Mouse (Mus musculus) right cerebral cortex, adult 2 months (tissue): ENCODE data around the gene Syne4.

Experiments used
- DNase-seq, 2 experiments: peaks; one replicate each; pipeline ENCODE4 v3.0.0; 2021 to 2022; ENCODE audit warnings: low spot score in 2 of 2

The Syne4 gene

DNA sequence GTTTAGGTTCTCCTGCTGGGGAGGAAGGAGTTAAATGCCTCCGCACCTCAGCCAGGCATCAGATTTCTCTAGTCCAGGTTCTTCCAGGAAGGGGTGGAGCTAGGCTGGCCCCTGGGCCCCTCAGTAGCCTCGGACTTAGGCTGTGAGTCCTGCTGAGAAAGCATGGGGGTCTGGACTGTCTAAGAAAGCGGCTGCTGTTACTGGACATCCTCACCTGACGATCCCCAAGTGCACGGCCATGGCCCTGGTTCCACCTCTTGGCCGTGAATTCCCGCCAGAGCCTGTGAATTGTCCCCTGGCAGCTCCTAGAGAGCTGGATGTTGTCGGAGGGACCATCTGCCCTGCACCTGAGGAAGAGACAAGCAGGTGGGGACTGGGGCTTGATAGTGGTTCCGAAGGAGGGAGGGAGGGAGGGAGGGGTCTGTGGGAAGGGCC, at the start of gene Syne4:
Syne4 (plus strand) TSS at position 87 of the 435 bp plus-strand sequence.
- DNase-seq: no peak

- no peak for DNase-seq
These were observed 49.6 kb upstream of the Syne4 start for GRCm38 (mm10) chr7:30265041-30265440.

DNA sequence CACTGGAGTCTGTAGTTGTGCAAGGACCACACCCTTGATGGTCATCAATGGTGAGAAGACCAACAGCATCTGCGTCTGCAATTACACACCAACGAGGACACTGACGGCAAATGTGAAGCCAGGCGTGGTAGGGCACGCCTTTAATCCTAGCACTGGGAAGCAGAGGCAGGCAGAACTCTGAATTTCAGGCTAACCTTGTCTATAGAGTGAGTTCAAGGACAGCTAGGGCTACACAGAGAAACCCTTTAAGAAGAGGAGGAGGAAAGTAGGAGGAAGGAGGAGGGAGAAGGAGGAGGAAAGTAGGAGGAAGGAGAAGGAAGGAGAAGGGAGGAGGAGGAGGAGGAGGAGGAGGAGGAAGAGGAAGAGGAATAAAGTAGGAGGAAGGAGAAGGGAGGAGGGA, 49.1 kb upstream of the Syne4 start:
- DNase-seq: no peak

DNA sequence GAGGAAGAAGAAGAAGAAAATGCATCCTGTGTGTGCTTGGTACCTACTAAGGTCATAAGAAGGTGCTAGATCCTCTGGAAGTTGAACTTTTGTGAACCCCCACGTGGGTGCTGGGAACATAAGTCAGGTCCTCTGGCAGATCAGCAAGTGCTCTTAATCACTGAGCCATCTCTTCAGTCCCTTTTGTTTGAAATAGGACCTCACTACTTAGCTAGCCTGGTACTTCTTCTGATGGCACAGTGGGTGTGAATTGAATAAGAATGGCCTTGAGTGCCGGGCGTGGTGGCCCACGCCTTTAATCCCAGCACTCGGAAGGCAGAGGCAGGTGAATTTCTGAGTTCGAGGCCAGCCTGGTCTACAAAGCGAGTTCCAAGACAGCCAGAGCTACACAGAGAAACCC, 48.7 kb upstream of the Syne4 start:
- no peak for DNase-seq

- DNase-seq: no peak
These were observed 47.8 kb upstream of the Syne4 start for GRCm38 (mm10) chr7:30266780-30267179.

GRCm38 (mm10) chr7:30269641-30270040, 45.0 kb upstream of the Syne4 start:
- no peak for DNase-seq

DNA sequence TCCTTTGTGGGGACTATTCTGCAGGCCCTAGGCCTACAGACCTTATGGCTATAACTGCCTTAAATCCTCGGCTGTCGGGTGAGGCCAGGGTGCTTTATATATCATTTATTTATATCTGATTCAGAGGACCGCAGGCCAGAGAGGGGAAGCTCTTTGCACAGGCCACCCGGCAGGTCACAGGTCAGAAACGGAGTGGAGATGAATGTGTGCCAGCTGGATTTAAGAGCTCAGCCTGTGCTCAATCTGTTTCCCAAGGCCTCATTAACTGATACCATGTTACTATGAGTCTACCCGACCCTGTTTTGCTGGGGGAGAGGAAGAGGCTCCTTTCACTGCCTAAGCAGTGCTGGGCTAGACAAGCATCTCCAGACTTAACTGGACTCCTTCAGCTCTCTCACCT, 40.2 kb upstream of the Syne4 start:
- no peak for DNase-seq

DNA sequence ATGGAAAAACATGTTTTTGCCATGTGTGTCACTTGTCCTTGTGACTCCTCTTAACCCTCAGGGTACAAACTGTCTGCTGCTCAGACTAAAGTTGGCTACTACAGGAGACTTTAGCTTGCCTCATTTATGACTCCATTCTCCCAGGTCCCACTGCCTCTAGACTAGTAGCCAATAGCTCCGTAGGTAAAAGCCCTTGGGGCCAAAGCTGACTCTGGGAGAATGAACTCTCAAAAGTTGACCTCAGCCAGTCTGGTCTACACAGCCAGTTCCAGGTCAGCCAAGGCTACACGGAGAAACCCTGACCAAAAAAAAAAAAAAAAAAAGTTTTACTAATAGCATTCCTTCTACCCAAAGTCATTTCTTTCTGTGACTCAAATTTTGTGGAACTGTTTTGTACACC, 35.7 kb upstream of the Syne4 start:
- DNase-seq: no peak

GRCm38 (mm10) chr7:30279536-30279935, 35.1 kb upstream of the Syne4 start:
- no peak for DNase-seq

DNA sequence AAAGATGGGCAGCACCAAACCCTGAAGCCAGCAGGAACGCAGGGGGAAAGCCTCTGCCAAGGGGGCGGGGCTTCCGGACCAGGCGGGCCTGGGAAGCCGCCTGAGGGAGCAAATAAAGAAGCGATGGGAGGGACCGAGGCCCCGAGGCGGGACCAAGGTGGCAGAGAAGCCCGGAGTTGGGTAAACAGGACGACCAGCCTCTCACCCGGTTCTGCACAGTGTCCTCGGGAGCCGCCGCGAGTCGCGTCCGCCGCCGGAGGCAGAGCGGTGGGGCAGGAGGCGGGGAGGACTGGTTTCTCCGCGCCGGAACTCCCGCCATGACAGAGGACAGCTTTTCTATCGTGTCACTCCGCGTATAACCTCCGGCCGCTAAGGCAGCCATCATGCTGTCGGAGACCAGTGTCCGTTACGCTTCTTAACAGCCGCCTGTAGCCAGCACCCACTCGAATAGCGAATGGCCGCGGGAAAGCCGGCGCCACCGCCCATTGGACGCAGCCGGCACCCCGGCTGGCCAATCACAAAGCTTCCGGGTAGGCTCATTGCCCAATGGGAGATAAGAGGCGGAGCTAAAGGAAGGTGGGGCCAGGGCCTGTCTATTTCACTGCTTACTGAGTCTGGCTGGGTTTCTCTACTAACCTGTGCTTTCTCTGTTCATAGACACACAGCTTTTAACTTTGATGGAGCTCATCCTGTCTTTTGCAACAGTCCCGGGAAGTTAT, 34.5 kb upstream of the Syne4 start, which contains the start of the genes Thap8 and Wdr62:
Thap8 (plus strand) TSS at position 144 of the 719 bp plus-strand sequence.
Wdr62 (minus strand) TSS at position 469 of the 719 bp plus-strand sequence.
- peak; percentile 89 to 92 for DNase-seq

- DNase-seq: peak; percentile 85
These were observed 33.9 kb upstream of the Syne4 start for GRCm38 (mm10) chr7:30280670-30281138.

GRCm38 (mm10) chr7:30281522-30281921, 33.1 kb upstream of the Syne4 start:
- DNase-seq: no peak

DNA sequence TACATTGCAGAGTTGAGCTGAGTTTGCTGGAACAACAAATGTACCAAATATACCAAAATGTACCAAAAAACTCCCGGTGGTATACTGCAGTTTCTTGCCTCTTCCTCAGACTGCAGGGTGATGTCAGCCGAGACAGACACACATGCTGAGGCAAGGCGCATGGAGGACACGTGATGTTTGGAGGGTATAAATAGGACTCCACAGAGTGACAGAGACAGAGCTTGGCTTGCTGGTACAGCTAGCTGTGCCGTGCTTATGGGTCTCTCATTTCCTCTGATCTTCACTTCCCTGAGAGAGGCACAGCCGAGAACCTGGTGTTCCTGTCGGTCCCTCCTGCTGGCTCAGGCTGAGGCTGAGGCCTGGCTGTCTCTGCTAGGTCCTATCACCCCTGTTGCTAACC, 31.9 kb upstream of the Syne4 start:
- no peak for DNase-seq

DNA sequence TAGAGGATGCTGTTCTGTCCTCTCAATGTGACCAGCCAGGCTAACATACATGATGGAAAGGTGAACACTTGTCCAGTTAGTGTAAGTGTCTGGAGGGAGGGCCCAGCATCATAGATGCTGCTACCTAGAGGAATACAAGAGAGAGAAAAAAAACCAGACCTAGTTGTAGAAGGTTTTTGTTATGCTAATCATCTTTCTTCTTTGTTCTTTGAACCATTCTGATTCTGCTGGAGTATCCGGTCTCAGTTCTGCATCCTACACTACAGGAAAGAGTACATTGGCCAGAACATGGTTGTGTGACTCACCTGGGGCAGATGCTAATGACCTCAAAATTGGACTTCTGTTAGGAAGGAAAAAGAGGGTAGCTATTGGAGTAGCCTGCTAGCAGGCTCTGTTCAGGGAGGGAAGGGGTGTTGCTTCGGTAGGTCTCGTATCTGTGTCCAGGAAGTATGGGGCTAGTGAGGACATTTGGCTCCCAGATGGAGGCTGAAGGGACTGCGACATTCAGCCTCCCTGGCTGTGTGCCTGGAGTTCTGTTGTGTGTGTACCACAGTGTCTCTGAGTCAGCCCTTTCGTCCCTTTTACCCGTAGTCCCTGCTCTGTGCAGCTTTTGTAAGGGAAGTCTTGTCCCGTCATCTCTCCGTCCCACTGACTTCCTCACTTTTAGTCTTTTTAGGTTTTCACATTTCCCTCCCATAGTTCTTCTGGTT, 27.8 kb upstream of the Syne4 start:
- DNase-seq: no peak

- no peak for DNase-seq
These were observed 26.6 kb upstream of the Syne4 start for GRCm38 (mm10) chr7:30288046-30288445.

DNA sequence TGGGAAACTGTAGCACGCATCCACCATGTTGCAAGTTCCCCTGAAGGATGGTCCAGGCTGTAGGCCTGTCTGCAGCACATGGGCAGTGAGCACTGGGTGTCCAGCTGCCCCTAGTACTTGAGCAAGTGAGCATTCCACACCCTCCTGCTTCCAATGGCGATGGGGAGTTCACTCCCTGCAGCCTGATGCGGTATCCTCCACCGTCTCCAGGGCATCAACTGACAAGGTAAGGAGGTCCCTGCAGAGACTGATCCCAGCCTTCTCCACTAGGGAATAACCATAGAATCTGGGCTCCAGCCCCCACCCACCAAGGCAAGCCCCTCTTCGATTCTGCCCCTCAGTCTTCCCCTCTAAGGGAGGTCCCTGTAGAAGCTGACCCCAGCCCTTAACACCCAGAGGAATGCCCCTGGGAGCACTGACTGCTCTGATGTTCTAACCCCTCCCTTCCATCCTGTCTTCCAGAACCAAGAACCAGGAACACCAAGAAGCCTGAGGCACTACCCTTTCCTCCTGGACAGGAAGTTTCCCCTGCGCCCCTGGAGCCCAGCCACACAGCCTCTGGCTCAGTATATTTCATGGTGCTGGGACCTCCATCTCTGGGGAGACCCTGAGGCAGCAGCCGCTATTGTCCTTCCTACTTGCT, 25.4 kb upstream of the Syne4 start:
- no peak for DNase-seq

DNA sequence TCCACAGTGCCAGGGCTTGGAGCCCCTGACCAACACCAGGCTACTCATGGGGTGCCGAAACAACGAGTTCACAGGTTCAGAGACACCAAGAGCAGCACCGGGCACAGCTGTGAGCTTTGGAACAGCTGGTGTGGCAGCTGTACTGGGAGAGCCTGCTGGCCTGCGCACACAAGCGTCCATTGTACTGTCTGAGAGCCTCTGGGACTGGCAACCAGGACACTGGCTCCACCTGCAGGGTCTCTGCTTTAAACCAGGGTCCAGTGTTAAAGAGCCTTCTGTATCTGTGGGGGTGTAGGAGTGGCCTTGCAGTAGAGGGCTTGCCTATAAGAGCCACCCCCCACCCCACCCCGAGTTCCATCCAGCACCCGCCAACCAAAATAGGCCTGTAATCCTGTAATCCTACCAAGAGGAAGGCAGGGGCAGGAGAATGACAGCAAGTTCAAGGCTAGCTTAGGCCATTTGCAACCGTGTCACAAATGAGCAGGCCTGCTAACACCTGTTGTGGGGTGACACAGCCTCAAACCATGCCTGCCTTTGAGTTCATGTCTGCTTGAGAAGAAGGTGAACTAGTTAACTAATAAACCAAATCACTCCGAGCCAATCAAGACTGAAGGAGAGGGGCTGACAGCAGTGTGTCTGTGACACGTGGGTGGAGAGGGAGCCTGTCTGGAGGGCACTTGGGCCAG, 24.8 kb upstream of the Syne4 start:
- DNase-seq: no peak

- peak; percentile 93 to 94 for DNase-seq
These were observed 23.1 kb upstream of the Syne4 start, which contains the start of gene Clip3 for GRCm38 (mm10) chr7:30291215-30292131. Gene Clip3, plus strand, starts transcription at chr7:30291728.

DNA sequence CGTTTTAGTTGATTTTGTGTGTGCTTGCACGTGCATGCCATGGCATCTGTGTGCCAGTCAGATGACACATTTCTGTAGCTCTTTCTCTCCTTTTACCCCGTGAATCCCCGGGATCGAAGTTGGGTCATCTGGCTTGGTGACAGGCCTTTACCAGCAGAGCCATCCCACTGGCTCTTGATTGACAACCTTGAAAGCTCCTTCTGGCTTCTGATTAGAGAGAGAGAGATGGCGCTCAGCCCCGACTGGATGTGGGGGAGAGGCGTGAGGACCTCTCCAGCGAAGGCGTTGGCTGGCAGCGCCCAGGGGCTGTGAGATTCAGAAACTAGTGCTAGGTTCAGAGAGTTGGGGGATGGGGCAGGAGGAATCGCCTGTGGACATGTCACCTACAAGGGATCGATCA, 20.8 kb upstream of the Syne4 start:
- DNase-seq: peak; percentile 52 to 59

GRCm38 (mm10) chr7:30294296-30294695, 20.3 kb upstream of the Syne4 start:
- DNase-seq: no peak

DNA sequence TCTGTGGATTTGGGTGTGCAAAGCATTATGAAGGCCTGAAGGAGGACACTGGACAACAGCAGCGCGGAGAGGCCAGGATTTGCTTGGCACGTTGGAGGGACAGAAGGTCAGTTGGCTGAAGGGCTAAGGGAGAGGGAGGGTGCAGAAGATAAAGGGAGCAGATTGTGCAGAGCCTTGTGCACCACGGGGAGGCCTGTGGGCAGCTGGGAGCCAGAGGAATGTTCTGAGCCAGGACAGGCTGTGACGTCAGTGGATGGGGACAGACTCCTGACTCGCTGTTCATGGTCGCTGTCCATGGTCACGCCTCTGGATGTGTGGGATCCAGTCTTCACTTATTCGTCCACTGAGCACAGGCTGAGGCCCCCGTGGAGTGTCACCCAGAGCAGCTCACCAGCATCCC, 19.5 kb upstream of the Syne4 start:
- DNase-seq: peak in 1 of 2 experiments; percentile 41
